Mouse (Mus musculus): ENCODE results near the gene Actr2. TPM values are rescaled to one million over a fixed set of nuclear protein-coding genes. Genes with fewer than 3 reads are reported as not detected.
"Not testable (repeated sequence)": the region's sequence is repeated elsewhere in the genome, so short reads cannot be mapped to it uniquely, and the experiment has no call there.

Gene Actr2
- total RNA-seq, 4 experiments from 2014 or later: 39.1 to 43.4 (median 39.7) TPM

GRCm38 (mm10) chr11:20052814-20053536 lies 59.7 kb downstream of the Actr2 start:
- DNase-seq (ENCODE audit: low spot score in 2 of 2): no peak

DNA sequence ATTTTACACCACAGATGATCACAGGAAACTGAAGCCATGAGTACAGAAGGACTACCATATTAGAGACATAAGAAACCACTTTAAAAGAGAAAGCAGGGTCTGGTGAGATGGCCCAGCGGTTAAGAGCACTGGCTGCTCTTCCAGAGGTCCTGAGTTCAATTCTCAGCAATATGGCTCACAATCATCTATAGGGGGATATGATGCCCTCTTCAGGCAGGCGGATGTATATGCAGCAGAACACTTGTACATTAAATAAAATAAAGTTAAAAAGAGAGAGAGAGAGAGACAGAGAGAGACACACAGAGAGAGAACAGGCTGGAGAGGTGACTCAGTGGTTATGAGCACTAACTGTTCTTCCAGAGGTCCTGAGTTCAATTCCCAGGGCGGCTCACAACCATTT lies 67.1 kb downstream of the Actr2 start:
- no peak for DNase-seq (ENCODE audit: low spot score in 2 of 2)

DNA sequence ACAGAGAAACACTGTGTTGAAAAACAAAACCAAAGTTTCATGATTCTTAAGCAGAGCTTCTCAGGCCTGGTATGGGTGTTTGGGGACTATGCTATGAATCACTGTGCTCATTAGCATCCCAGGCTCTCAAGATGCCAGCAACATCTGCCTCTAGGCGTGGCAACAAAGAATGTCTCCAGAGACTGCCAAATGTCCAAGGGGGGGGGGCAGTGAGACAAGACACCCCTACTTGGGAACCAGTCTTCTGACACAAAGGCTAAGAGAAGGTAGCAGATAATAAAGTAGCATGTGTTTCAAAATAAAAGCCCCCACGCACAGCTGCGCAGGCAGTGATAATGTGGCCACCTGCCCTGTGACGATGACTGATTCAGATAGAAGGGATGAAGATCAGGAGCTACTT lies 69.5 kb downstream of the Actr2 start:
- peak in 1 of 2 experiments; percentile 12 for DNase-seq (ENCODE audit: low spot score in 2 of 2)

DNA sequence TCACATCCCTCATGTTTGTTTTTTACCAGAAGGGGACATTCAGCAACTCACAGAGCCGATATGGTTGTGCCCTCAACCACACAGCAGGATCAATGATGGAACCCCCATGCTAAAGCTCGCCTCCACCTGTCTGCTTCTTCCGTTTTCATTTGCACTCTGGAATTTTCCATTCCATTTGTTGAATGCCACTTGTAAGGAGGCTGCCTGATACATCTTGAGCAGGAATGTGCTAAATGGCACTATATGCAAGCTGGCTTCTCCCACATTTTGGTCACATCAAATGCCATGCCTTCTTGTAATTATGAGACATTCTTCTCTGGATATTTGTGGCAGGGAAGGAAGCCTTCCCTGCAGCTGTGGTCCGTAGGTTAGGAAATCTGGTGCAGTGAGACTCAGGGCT lies 70.6 kb downstream of the Actr2 start:
- no peak for DNase-seq (ENCODE audit: low spot score in 2 of 2)

DNA sequence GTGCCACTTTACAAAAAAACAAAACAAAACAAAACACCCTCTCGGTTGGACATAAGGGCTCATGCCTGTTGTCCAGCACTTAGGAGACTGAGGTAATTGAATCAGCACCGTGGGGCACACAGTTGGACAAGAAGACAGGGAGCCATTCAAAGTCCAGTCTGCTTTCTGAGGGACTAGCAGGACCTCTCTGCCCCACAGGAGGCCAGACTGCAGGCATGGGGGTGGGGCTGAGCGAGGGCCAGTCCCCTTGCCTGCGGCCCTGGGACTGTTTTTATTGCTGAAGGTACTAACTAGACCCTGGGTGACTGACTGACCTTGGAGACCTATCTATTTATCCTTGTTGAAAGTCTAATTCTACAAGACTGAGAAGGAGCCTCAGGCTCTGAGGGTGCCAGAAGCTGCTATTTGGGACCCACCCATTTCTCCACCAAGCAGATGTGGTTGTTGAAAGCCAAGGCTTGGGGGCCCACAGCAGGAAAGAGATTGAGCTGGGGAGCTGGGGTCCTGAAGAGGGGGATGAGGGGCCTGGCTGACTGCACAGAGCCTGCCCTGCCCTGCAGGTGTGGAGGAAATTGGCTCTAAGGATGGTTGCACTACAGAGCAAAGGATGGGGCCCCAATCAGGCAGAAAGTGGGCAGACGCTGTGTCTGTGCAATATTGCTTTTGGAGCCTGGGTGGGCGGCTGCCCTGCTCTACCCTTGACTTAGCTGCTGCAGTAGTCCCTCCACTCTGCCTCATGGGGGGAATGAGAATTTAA lies 71.4 kb downstream of the Actr2 start:
- DNase-seq (ENCODE audit: low spot score in 2 of 2): no peak

DNA sequence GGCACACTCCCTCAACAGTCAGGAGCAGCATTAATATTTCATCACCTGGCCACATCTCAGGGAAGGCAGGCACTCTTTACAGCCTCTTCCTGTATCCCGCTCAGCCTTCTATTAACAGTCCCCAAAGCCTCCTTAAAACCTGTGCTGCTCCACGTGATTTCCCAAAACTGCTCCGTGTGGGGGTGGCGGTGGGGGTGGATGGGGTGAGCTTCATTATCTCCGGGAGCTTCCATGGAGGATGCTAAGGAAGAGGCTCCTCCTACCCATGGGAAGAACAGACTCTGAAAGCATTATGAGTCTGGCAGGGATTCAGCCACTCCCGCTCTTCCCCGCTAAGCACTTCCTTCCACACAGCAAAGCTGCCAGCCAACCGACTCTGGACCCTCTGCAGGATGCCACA lies 74.0 kb downstream of the Actr2 start:
- no peak for DNase-seq (ENCODE audit: low spot score in 2 of 2)

- no peak for DNase-seq (ENCODE audit: low spot score in 2 of 2)
Observed at GRCm38 (mm10) chr11:20037739-20038138, 75.0 kb downstream of the Actr2 start.

- DNase-seq (ENCODE audit: low spot score in 2 of 2): no peak
Observed at GRCm38 (mm10) chr11:20035972-20036371, 76.7 kb downstream of the Actr2 start.

DNA sequence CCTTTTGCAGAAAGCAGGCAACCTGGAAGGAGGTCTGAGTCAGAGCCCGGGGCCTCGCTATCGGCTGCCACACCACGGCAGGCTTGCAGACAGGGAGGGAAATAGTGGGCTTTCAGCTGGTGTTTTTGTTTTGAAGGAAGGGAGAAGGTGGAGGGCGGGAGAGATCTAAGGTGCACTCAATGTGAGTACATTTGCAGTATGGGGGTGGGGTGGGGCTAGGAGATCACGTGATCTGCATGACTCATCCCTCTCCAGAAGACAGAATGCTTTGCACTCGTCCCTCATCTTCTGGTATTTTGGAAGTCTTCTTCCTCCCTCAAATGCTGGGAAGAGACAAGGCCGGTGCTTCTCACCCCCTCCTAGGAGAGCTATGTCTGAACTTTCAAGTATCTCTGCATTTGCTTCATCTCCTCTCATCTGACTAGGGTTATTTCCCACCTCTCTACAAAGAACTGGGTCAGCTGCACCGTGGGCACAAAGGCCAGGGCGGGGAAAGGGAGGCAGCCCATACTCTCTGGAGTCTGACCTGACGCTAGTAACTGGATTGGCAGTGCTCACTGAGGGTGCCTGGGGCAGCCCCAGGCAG lies 77.3 kb downstream of the Actr2 start:
- DNase-seq (ENCODE audit: low spot score in 2 of 2): no peak

GRCm38 (mm10) chr11:20034337-20034947 lies 78.3 kb downstream of the Actr2 start:
- DNase-seq (ENCODE audit: low spot score in 2 of 2): no peak

DNA sequence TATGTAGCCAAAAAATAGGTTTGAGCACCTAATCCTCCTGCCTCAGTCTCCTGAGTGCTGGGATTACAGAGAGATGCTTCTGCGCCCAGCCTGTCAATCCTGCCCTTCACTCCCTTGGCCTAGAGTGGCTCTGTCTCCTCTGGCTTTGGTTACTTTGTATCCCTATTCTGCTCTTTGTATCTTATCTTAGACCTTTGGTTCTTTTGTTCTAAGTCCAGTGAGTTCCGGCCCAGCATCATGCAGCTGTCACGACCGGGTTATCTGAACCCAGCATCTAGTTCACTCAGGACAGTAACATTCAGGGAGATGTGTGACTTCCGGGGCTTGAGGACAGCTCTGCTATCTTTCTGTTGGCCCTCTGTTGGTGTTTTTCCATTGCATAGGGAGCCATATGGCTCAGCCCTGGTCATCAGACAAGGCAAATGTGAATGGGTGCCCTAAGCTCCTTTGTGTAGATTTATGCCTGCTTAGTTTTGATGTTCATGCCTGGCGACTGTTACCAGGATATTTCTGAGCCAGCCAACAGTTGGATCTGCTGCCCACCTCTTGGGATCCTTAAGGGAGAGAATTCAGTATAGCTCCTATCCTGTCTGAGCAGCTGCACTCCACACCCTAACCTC lies 79.1 kb downstream of the Actr2 start:
- no peak for DNase-seq (ENCODE audit: low spot score in 2 of 2)

DNA sequence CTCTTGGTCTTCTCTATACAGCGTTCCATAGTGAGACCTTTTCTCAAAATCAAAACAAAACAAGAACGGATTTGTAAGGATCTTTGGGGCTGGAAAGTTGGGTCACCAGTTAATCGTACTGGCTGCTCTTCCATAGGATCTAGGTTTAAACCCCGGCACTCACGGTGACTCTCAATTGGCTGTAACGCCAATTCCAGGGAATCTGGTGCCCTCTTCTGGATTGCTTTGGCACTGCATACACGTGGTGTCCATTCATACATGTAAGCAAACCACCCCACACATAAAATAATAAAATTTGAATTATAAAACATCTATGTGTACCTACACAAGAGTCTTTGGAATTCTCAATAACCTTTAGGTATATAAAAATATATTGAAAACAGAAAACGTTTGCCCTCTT lies 81.2 kb downstream of the Actr2 start:
- DNase-seq (ENCODE audit: low spot score in 2 of 2): no peak

DNA sequence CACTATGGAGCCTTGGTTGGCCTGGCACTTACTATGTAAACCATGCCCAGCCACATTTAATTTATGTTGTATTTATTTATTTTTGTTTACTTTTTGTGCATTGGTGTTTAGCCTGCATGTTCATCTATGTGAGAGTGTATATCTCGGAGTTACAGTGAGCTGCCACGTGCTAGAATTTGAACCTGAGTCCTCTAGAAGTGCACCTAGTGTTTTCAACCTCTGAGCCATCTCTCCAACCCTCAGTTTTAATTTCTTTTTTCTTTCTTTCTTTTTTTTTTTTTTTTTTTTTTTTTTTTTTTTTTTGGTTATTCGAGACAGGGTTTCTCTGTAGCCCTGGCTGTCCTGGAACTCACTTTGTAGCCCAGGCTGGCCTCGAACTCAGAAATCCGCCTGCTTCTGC lies 81.7 kb downstream of the Actr2 start:
- DNase-seq (ENCODE audit: low spot score in 2 of 2): not testable (repeated sequence)

GRCm38 (mm10) chr11:20029014-20029413 lies 83.7 kb downstream of the Actr2 start:
- DNase-seq (ENCODE audit: low spot score in 2 of 2): no peak

- no peak for DNase-seq (ENCODE audit: low spot score in 2 of 2)
Observed at GRCm38 (mm10) chr11:20028396-20028795, 84.3 kb downstream of the Actr2 start.

DNA sequence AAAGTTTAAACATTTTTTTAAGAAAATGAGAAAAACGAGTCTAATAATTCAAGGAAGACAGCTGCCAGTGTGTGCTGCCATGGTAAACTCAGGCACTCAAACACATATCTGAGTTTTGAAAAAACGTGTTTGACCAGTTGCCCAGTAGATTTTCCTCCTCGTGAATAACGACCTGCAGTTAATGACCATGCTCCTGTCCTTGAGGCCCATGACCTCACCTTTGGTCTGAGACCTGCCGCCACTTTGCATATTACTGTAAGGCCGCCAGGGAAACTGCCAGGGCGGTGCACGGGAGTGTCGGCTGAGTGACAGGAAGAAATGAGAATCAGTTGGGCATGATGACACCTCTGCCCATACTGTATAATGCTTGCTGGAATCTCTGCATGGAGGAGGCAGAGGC lies 85.0 kb downstream of the Actr2 start:
- no peak for DNase-seq (ENCODE audit: low spot score in 2 of 2)

- DNase-seq (ENCODE audit: low spot score in 2 of 2): no peak
Observed at GRCm38 (mm10) chr11:20025899-20026298, 86.8 kb downstream of the Actr2 start.

GRCm38 (mm10) chr11:20022911-20023482 lies 89.7 kb downstream of the Actr2 start:
- no peak for DNase-seq (ENCODE audit: low spot score in 2 of 2)

DNA sequence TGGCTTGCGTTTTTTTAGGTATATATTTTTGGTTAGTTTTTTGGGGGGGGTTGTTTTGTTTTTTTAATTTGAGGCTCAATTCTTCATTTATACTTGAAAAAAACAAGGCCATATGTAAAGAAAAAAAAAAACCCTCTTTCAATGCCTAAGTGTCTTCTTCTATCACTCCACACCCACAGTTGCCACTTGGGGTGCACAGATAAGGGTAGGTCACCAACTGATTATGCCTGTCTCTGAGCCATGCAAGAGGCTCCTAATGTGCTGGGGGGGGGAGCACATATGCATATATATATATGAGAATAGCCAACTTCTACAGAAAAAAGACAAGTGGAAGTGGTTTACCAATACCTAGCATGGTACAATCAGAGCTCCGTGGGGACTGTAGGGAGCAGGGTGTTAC lies 90.3 kb downstream of the Actr2 start:
- no peak for DNase-seq (ENCODE audit: low spot score in 2 of 2)

GRCm38 (mm10) chr11:20020720-20021119 lies 92.0 kb downstream of the Actr2 start:
- DNase-seq (ENCODE audit: low spot score in 2 of 2): no peak

DNA sequence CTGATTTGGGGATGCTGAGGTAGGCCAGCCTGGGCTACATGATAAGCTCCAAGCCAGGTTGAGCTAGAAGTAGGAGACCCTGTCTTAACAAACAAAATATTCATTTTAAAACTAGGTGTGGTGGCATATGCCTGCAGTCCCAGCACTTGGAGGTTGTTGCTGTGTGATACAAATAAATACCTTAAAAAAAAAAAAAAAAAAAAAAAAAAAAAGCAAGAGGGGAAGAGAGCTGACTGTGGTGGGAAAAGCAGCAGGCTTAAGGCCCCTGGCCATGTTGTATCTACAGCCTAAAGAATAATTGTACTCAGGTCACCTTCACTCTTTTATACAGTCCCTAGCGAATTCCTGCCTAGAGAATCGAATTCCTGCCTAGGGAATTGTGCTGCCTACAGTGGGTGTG lies 93.8 kb downstream of the Actr2 start:
- no peak for DNase-seq (ENCODE audit: low spot score in 2 of 2)

Measured in gastrocnemius, adult 8-10 months (tissue).